12 mouse cellular contexts compared by ENCODE assay signal in the genomic region with DNA sequence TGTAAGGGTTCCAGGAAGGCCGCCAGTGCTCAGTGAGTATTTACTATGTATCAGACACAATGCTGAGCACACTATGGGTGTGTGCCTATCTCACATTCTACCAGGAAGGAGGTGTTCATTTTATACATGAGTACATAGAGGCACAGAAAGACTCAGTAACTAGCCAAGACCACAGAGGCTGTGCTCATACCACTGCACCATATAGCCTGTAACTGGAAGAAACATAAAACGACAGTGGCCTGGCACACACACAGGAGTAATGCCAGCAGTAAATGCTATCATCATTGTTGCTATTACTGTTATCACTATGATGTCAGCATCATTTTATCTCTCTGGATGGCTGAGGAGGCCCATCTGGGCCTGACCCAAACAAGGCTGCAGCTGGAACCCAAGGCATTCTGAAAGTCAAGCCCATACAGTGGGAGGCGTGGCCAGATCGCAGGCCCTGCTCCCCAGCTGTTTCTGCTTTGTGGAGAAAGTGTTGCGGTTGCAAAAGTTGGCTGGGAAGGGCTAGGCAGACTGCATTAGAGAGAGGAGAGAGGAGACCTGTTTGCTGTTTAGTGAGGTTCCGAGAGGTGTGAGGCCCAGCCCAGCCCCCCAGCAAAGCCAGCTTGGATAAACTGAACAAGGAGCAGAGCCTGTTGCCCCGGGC.
DNase-seq lines count a peak whose midpoint lies in the region; ATAC-seq lines count a peak whose summit lies in the region.
"Had no signal": no experiment of that assay in that cellular context is flagged by ENCODE, and none has a peak within 500 bp of the region (broad histone marks: within the 10 kb centered on the region; RNA-seq: fewer than 3 reads in every experiment).

No protein-coding gene starts in this region.

- H3K9ac ChIP-seq in lung, embryonic 15.5 days = no peak overlapping the region
- no peak overlapping the region for H3K9ac ChIP-seq in midbrain, embryonic 13.5 days (replicated peaks)

- peak; percentile 85 for ATAC-seq in lung, embryonic 15.5 days (ENCODE audit: borderline replicate concordance, extremely low read depth, low FRiP score, low TSS enrichment)
- ATAC-seq in midbrain, embryonic 13.5 days = no peak
- ATAC-seq: hindbrain, postnatal 0 days had no signal

- no peaks in the 10 kb centered on the region for H3K27me3 ChIP-seq in lung, embryonic 15.5 days
- H3K27me3 ChIP-seq in limb, embryonic 10.5 days (ENCODE audit: low read depth, poor library complexity, severe bottlenecking) = no peaks in the 10 kb centered on the region
- H3K27me3 ChIP-seq in midbrain, embryonic 13.5 days = no peaks in the 10 kb centered on the region

- H3K4me2 ChIP-seq in lung, embryonic 15.5 days = no peak overlapping the region
- no peak overlapping the region for H3K4me2 ChIP-seq in midbrain, embryonic 13.5 days (replicated peaks)

- WGBS in lung, embryonic 15.5 days = 45% methylated on average over 7 of the region's 7 CpGs
- WGBS in limb, embryonic 10.5 days = 55% methylated on average over 7 of the region's 7 CpGs
- 78% methylated on average over 7 of the region's 7 CpGs for WGBS in midbrain, embryonic 13.5 days

- peaks cover 15% of the 10 kb centered on the region for H3K4me1 ChIP-seq in lung, embryonic 15.5 days
- H3K4me1 ChIP-seq in limb, embryonic 10.5 days = peaks cover 47% of the 10 kb centered on the region
- peaks cover 21% of the 10 kb centered on the region for H3K4me1 ChIP-seq in midbrain, embryonic 13.5 days (replicated peaks)

- no peak overlapping the region for H3K4me3 ChIP-seq in lung, embryonic 15.5 days
- no peak overlapping the region for H3K4me3 ChIP-seq in limb, embryonic 10.5 days
- no peak overlapping the region for H3K4me3 ChIP-seq in midbrain, embryonic 13.5 days (replicated peaks)
- H3K4me3 ChIP-seq: megakaryocyte, embryonic 14.5 days had no signal

- no peaks in the 10 kb centered on the region for H3K36me3 ChIP-seq in lung, embryonic 15.5 days
- H3K36me3 ChIP-seq in limb, embryonic 10.5 days = peaks cover 3% of the 10 kb centered on the region; the same call in 1 of the 2 replicates
- H3K36me3 ChIP-seq in midbrain, embryonic 13.5 days = 0 out of 2 replicates have a peak, but pooled peaks cover 4% of the 10 kb centered on the region

- DNase-seq in embryo, embryonic 11 days = peak; percentile 58
- DNase-seq in embryo, embryonic 9.5 days (ENCODE audit: extremely low spot score) = no peak
- DNase-seq in lung, postnatal 25 days (ENCODE audit: low spot score) = no peak
- DNase-seq in limb, embryonic 10.5 days (ENCODE audit: low spot score) = peak; percentile 54
- peak; percentile 72 to 73 for DNase-seq in thymus, postnatal 10 days (ENCODE audit: low spot score in 2 of 2)
- DNase-seq in layer of hippocampus, adult 9-10 months (ENCODE audit: low spot score) = no peak
- DNase-seq: adrenal gland, postnatal 10 days; B cell, adult 2 months had no signal

- H3K9me3 ChIP-seq in lung, embryonic 15.5 days = no peaks in the 10 kb centered on the region
- H3K9me3 ChIP-seq in limb, embryonic 10.5 days (replicated peaks) = no peaks in the 10 kb centered on the region
- H3K9me3 ChIP-seq in midbrain, embryonic 13.5 days = no peaks in the 10 kb centered on the region; the same call in 1 of the 2 replicates
- H3K9me3 ChIP-seq: megakaryocyte, embryonic 14.5 days had no signal

- no peak overlapping the region for H3K27ac ChIP-seq in lung, embryonic 15.5 days
- peak overlapping the region; percentile 81 for H3K27ac ChIP-seq in limb, embryonic 10.5 days
- no peak overlapping the region for H3K27ac ChIP-seq in midbrain, embryonic 13.5 days
- H3K27ac ChIP-seq: hindbrain, postnatal 0 days had no signal

Comparison
In these comparisons a context has a peak if more than half of its experiments do, and no peak if none do; other contexts are left out.
1. DNase-seq: peak in embryo, embryonic 11 days (single experiment), limb, embryonic 10.5 days (single experiment) and thymus, postnatal 10 days (2 of 2); none in embryo, embryonic 9.5 days (single experiment), lung, postnatal 25 days (single experiment) and layer of hippocampus, adult 9-10 months (single experiment).